Mouse (Mus musculus) spleen, postnatal 36 days (tissue): ENCODE results near the gene Dxo.

Experiments used
- DNase-seq, 2 experiments: peaks; one replicate each; pipeline ENCODE4 v3.0.0; 2022; ENCODE audit warnings: low spot score in 2 of 2, mixed read lengths in 1 of 2

Dxo gene

DNA sequence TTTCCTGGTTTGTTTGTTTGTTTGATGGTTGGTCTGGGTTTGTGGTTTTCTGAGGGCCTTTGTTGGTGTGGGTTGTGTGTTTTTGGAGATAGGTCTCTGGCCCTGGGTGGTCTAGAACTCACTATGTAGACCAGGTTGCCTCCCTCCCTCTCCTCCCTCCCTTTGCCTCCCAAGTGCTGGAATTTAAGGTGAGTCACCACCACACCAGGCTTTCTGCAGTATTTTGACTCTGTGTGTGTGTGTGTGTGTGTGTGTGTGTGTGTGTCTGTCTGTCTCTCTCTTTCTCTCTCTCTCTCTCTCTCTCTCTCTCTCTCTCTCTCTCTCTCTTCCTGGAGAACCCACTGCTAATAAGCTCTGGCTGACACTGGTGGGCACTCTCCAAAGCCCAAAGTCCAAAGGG is 44.3 kb downstream of the Dxo start:
- no peak for DNase-seq

DNA sequence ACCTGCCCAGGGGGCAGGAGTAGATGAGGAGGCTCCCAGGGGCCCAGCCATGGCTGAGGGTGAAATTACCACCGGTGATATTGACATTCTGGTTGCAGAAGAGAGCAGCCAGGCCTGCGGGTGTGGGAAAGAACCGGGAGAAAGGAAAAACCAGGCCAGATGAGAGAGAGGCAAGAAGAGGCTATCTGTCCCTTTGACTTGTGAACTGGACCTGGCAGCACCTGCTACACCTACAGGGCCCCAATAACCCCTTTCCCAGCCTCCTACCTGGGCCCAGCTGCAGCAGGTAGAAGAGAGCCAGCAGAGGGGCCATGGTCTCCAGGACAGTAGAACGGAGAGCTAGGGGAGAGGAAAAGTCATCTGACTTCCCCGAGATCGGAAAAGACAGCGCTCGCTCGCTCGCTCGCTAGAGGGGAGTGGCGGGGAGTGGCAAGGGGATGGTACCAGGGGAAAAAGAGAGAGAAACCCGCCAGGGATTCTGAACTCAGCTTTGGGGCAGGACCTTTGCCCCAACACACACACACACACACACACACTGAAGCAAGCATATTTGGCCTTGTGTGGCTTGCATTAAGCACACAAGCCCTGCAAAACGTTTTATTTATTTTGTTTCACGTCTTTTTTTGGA is 45.0 kb downstream of the Dxo start, which contains the start of gene Gm20547:
Gm20547 (minus strand) TSS at position 360 of the 628 bp plus-strand sequence.
- no peak for DNase-seq

GRCm38 (mm10) chr17:34883332-34883731 is 46.5 kb downstream of the Dxo start:
- DNase-seq, result no peak

DNA sequence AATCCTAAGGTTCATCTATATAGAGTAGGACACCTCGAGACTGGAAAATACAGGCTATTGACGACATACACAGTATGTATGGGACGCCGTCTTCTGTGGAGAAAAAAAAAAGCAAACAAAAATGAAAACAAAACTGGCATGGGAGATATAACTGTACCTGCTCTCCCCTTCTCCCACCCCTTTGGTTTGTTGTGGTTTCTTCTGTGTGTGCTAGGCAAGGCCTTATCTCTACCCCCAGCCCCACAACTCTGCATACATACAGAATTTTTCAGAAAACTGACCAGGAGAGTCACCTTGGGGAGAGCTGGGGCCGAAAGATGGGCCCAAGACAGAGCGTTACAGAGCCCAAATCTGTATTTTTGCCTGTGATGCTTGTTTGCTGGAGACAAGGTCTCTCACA is 47.9 kb downstream of the Dxo start:
- DNase-seq, result no peak

GRCm38 (mm10) chr17:34885615-34886014 is 48.8 kb downstream of the Dxo start:
- no peak for DNase-seq

GRCm38 (mm10) chr17:34887942-34888341 is 51.1 kb downstream of the Dxo start:
- DNase-seq, result no peak
